Mouse (Mus musculus) forebrain, embryonic 10.5 days (tissue): ENCODE data around the gene Cldn1. TPM values are rescaled to one million over a fixed set of nuclear protein-coding genes. Genes with fewer than 3 reads are reported as not detected.
A peak's percentile ranks its signal among the peaks of the same experiment; 100 is the strongest.

Experiments
- DNase-seq: peaks from one replicate; pipeline ENCODE4 v3.0.0-alpha.2; 2017; ENCODE audit warnings: low spot score; ENCODE audit errors: extremely low spot score
- H3K27ac ChIP-seq: fragments of 300-500 bp; sonication (generic); 2 replicates; pipeline ENCODE4 v1.5.1; 2016; ENCODE audit warnings: mild to moderate bottlenecking
- H3K27me3 ChIP-seq: fragments of 300-500 bp; sonication (generic); 2 replicates; pipeline ENCODE4 v1.6.1; 2016; ENCODE audit warnings: mild to moderate bottlenecking; ENCODE audit not compliant: poor library complexity, severe bottlenecking
- H3K36me3 ChIP-seq: fragments of 300-500 bp; sonication (generic); replicated peaks from 2 replicates; pipeline ENCODE4 v1.6.1; 2016; ENCODE audit warnings: mild to moderate bottlenecking, moderate library complexity
- H3K4me1 ChIP-seq: fragments of 300-500 bp; sonication (generic); 2 replicates; pipeline ENCODE4 v1.6.1; 2016
- H3K4me3 ChIP-seq: fragments of 300-500 bp; sonication (generic); 2 replicates; pipeline ENCODE4 v1.5.1; 2016; ENCODE audit warnings: mild to moderate bottlenecking, moderate library complexity
- H3K9me3 ChIP-seq: fragments of 300-500 bp; sonication (generic); 2 replicates; pipeline ENCODE4 v1.6.1; 2016; ENCODE audit warnings: mild to moderate bottlenecking, moderate library complexity
- WGBS: fragments of 180-500 bp; shearing (Covaris S2); methylation state at CpG from one replicate; pipeline ENCODE4 v1.1.7; 2016; 5-methylcytosine and 5-hydroxymethylcytosine counted together
- polyA plus RNA-seq: library from polyadenylated mRNA; unstranded; fragments of >200 nt; fragmentation: Nextera tagmentation; extraction: Ambion mirVana; gene quantifications from 2 replicates; pipeline ENCODE4 v1.2.1, GENCODE M21; 2016

Gene Cldn1
- polyA plus RNA-seq = 1.7 and 2.0 TPM in 2 replicates

DNA sequence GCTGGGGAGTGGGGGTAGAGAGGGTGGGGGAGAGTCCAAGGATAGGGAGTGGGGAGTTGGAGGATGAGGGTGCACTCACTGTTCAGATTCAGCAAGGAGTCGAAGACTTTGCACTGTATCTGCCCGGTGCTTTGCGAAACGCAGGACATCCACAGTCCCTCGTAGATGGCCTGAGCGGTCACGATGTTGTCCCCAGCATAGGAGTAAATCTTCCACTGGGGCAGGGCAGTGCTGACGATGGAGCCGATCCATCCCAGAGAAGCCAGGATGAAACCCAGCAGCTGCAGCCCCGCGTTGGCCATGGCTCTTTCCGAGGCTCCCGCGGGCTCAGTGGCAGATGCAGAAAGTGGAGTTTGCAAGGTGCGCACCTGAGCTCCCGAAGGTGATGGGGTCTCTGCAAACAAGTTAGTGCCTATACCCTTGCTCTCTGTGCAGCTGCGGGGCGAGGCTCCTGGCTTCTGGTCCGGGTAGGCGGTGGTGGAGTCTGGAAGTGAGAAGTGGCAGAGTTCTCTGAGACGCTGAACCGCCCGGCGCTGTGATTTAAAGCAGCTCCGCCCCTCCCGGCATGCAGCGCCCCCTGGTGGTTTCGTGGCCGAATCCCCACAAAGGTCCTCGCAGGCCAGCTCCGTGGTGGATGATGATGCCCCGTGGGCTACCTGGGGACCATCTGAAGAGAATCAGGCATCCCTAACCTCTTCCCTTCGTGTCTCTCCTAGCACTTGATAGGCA lies at the start of gene Cldn1:
Cldn1 (minus strand) TSS at position 517 of the 729 bp plus-strand sequence.
- 2% methylated on average over 33 of the region's 33 CpGs for WGBS
- DNase-seq = peak; percentile 88
- Histone ChIP-seq H3K27ac (peak within 1 kb of the TSS; percentile 57; the same call in 1 of the 2 replicates), H3K36me3 (no peaks in the 10 kb centered on the region), H3K4me1 (peaks cover 8% of the 10 kb centered on the region), H3K27me3 (peaks cover 17% of the 10 kb centered on the region), H3K4me3 (peak within 1 kb of the TSS; percentile 59), H3K9me3 (no peaks in the 10 kb centered on the region)

DNA sequence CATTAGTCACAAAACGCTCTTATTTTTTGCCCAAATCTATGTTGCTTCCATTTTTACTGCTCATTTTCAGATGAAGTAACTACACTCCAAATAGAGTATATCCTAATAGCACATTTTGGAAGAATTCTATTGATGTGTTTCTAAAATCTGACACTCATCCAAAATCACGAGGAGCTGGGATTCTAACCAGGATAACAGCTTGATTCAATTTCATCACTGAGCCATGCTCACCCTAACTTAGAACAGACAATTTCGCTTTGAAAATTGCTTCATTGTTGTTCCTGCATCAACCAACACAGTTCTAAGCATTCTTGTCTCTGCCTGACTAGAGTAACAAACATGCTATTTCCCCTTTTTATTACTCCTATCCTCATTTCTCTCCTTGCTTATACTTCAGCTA lies 47.0 kb upstream of the Cldn1 start:
- no peaks in the 10 kb centered on the region for H3K36me3 ChIP-seq
- no peak for DNase-seq
- no peak overlapping the region for H3K27ac ChIP-seq
- no peaks in the 10 kb centered on the region for H3K27me3 ChIP-seq
- WGBS = 91% methylated on average over 3 of the region's 3 CpGs
- no peak overlapping the region for H3K4me3 ChIP-seq
- no peaks in the 10 kb centered on the region for H3K9me3 ChIP-seq
- H3K4me1 ChIP-seq = no peaks in the 10 kb centered on the region

DNA sequence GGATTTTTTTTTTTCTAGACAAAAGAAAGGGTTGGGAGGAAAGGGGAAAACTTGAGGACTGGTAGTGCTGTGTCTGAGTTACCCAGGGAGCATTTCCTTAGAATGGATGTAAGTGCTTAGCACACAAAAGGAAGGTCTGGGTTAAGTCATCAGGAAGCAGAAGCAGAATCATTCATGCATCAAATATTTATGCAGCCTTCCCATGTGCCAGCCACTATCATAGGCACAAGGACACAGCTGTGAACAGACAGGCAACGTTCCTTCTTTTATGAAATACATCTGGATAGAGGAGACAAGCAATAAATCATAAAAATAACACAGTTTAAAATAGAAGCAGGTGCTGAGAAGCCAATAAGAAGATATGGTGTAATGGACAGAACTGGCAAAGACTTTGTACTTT lies 32.4 kb upstream of the Cldn1 start:
- no peak for DNase-seq
- 81% methylated on average over 1 of the region's 1 CpGs for WGBS

GRCm38 (mm10) chr16:26400971-26401370 lies 29.3 kb upstream of the Cldn1 start:
- Histone ChIP-seq H3K9me3 (no peaks in the 10 kb centered on the region), H3K4me3 (no peak overlapping the region), H3K27me3 (no peaks in the 10 kb centered on the region), H3K36me3 (no peaks in the 10 kb centered on the region), H3K27ac (no peak overlapping the region), H3K4me1 (no peaks in the 10 kb centered on the region)
- WGBS = 73% methylated on average over 3 of the region's 3 CpGs
- no peak for DNase-seq

More for the DNA sequence above, 32.4 kb upstream of the Cldn1 start:
- no peaks in the 10 kb centered on the region for H3K4me1 ChIP-seq
- no peak overlapping the region for H3K27ac ChIP-seq
- H3K4me3 ChIP-seq = no peak overlapping the region
- no peaks in the 10 kb centered on the region for H3K27me3 ChIP-seq
- H3K9me3 ChIP-seq = no peaks in the 10 kb centered on the region
- H3K36me3 ChIP-seq = no peaks in the 10 kb centered on the region

- WGBS = 84% methylated on average over 4 of the region's 4 CpGs
Observed at GRCm38 (mm10) chr16:26400549-26400948, 28.9 kb upstream of the Cldn1 start.

GRCm38 (mm10) chr16:26390936-26391335 lies 19.3 kb upstream of the Cldn1 start:
- H3K27ac ChIP-seq = no peak overlapping the region
- 84% methylated on average over 4 of the region's 4 CpGs for WGBS
- H3K4me3 ChIP-seq = no peak overlapping the region

More at GRCm38 (mm10) chr16:26400549-26400948, 28.9 kb upstream of the Cldn1 start:
- Histone ChIP-seq H3K9me3 (no peaks in the 10 kb centered on the region), H3K4me3 (no peak overlapping the region), H3K4me1 (no peaks in the 10 kb centered on the region), H3K36me3 (no peaks in the 10 kb centered on the region), H3K27ac (no peak overlapping the region), H3K27me3 (no peaks in the 10 kb centered on the region)
- no peak for DNase-seq

GRCm38 (mm10) chr16:26386159-26386558 lies 14.5 kb upstream of the Cldn1 start:
- DNase-seq = no peak
- Histone ChIP-seq H3K9me3 (no peaks in the 10 kb centered on the region), H3K4me1 (no peaks in the 10 kb centered on the region), H3K4me3 (no peak overlapping the region), H3K27ac (no peak overlapping the region), H3K36me3 (no peaks in the 10 kb centered on the region), H3K27me3 (no peaks in the 10 kb centered on the region)
- WGBS = 95% methylated on average over 2 of the region's 2 CpGs

More at GRCm38 (mm10) chr16:26390936-26391335, 19.3 kb upstream of the Cldn1 start:
- DNase-seq = no peak
- no peaks in the 10 kb centered on the region for H3K4me1 ChIP-seq
- no peaks in the 10 kb centered on the region for H3K9me3 ChIP-seq
- no peaks in the 10 kb centered on the region for H3K27me3 ChIP-seq
- H3K36me3 ChIP-seq = no peaks in the 10 kb centered on the region

DNA sequence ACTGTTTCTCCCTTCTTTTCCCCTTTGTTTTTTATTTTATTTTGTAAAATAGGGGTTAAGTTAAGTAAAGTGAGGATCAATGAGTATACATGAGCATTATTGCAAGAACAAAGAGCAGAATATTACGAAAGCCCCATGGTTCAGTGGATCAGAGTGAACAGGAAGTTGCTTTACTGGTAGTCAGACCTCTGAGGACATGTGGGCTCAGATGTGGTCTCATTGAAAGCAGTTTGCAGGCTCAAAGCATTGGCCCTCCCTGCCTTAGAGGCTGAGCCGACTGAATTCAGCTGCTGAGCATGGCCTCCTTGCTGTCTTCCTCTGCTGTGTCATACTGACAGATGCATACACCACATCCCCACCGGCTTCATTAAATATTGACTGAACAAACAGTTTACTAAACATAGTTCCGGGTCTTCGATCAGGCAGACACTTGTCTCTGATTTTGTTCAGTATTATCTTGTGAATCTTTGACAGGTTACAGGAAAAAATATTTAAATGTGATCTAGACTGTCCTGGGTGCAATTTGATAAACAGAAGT lies 12.5 kb upstream of the Cldn1 start:
- no peak overlapping the region for H3K27ac ChIP-seq
- no peaks in the 10 kb centered on the region for H3K4me1 ChIP-seq
- H3K27me3 ChIP-seq = no peaks in the 10 kb centered on the region
- no peak for DNase-seq
- WGBS = 86% methylated on average over 5 of the region's 5 CpGs
- H3K9me3 ChIP-seq = no peaks in the 10 kb centered on the region
- H3K4me3 ChIP-seq = no peak overlapping the region
- H3K36me3 ChIP-seq = no peaks in the 10 kb centered on the region

DNA sequence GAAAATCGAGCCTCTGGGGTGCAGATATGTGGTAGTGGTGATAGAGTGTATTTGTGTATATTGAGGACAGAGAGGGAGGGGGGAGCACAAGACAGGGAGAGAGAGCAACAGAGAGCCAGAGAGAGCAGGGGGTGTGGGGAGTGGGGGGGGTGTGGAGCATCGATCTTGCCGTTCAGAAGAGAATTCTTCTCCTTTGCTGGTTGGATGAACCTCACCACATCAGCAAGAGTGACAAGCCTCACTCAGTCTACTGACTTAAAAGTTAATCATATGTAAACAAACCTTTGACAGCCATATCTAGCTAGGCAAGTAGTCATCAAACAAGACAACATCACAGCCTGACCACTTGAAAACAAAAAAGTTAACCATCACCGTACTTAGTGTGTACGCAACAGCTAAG lies 5.5 kb upstream of the Cldn1 start:
- no peak for DNase-seq
- Histone ChIP-seq H3K27me3 (no peaks in the 10 kb centered on the region), H3K27ac (no peak overlapping the region), H3K4me3 (no peak overlapping the region), H3K36me3 (no peaks in the 10 kb centered on the region), H3K9me3 (no peaks in the 10 kb centered on the region), H3K4me1 (no peaks in the 10 kb centered on the region)
- 90% methylated on average over 5 of the region's 5 CpGs for WGBS

- Histone ChIP-seq H3K9me3 (no peaks in the 10 kb centered on the region), H3K27me3 (peaks cover 17% of the 10 kb centered on the region), H3K36me3 (no peaks in the 10 kb centered on the region), H3K27ac (no peak overlapping the region), H3K4me3 (no peak overlapping the region), H3K4me1 (peaks cover 8% of the 10 kb centered on the region)
- DNase-seq = no peak
- 92% methylated on average over 1 of the region's 1 CpGs for WGBS
Observed at GRCm38 (mm10) chr16:26370127-26370526, 1.5 kb downstream of the Cldn1 start.

DNA sequence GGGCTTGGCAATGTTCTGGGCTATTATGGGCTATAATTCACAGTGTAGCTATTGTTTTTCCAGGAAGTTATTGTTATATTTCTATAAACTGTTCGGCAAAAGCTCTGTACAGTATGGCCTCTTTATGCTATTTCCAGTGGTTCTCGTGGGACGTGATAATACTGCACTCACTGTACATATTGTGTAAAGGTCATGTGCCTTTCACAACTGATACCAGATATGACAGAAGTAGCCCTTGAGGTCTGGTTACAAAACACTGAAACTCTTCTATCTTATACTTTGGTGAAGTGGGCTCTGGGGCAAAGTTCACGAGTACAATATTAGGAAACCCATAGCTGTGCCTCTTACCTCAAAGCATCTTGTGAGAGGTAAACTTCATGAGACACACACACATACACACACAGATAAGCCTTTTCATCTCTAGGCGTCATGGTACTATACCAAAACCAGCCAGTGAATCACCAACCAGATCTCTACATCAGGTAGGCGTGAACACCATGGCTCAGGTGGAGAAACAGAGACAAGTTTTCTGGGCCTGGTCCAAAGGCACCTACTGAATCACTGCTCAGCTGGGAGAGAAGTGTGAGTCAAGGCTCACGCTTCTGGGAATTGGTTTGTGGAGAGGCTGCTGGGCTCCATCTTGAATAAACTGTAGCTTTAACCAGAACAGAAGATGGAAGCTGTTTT lies 2.5 kb downstream of the Cldn1 start:
- H3K27me3 ChIP-seq = peaks cover 17% of the 10 kb centered on the region
- WGBS = 90% methylated on average over 7 of the region's 7 CpGs
- no peak overlapping the region for H3K4me3 ChIP-seq
- no peak overlapping the region for H3K27ac ChIP-seq
- DNase-seq = no peak
- H3K4me1 ChIP-seq = peaks cover 8% of the 10 kb centered on the region
- no peaks in the 10 kb centered on the region for H3K9me3 ChIP-seq
- no peaks in the 10 kb centered on the region for H3K36me3 ChIP-seq

GRCm38 (mm10) chr16:26368121-26368520 lies 3.5 kb downstream of the Cldn1 start:
- Histone ChIP-seq H3K4me3 (no peak overlapping the region), H3K27me3 (peaks cover 17% of the 10 kb centered on the region), H3K27ac (no peak overlapping the region), H3K9me3 (no peaks in the 10 kb centered on the region), H3K36me3 (no peaks in the 10 kb centered on the region), H3K4me1 (peaks cover 8% of the 10 kb centered on the region)
- 75% methylated on average over 5 of the region's 5 CpGs for WGBS
- DNase-seq = no peak

DNA sequence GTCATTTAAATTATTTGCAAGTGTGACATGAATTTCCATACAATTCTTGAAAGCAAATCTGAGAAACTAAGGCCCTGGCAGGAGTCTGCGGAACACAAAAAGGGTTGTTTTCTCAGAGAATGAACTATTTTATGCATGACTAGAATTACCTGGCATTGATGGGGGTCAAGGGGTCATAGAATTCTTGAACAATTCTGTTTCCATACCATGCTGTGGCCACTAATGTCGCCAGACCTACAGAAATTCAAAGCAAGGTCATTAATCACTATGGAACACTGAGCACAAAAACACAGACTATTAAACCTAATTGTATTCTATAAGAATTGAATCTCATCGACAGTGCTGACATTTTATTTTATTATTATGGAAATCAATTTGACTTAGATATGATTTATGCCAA lies 10.9 kb downstream of the Cldn1 start:
- 26% methylated on average over 3 of the region's 3 CpGs for WGBS
- Histone ChIP-seq H3K4me3 (no peak overlapping the region), H3K4me1 (peaks cover 16% of the 10 kb centered on the region), H3K36me3 (no peaks in the 10 kb centered on the region), H3K27ac (no peak overlapping the region), H3K9me3 (no peaks in the 10 kb centered on the region), H3K27me3 (no peaks in the 10 kb centered on the region)
- DNase-seq = no peak
